ENCODE assay signal across 9 mouse cellular contexts in the genomic region with DNA sequence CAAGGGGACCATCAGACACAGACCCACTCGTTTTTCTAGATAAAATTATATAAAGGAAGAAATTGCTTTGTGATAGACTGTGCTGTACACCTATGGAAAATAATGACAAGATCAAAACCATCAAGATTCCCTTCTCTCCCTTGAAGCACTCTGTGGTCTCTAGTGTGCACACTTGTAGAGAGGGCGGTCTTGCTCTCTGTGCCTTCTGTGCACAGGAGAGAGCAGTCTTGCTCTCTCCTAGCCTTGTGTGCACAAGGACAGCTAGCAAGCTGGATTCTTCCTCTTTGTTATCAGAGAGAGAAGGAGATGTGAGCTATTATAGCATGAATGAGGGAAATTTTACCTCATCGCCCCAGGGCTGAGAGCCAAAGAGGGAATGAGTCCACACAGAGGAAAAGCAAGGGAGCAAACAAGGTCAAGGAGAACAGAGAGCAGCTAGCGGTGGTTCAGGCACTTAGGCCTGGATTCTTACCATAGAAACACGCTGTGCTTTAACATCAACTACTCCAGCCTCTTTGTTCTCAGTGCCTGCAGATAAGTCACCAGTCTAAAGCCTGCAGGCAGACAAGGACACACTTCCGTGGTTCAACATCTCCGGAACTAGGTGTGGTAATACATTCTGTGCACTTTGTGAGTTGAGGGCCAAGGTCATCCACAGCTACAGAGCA.
DNase-seq lines count a peak whose midpoint lies in the region; ATAC-seq and TF ChIP-seq lines count a peak whose summit lies in the region.
"Had no signal": no experiment of that assay in that cellular context is flagged by ENCODE, and none has a peak within 500 bp of the region (broad histone marks: within the 10 kb centered on the region; RNA-seq: fewer than 3 reads in every experiment).

No protein-coding gene starts in this region.

- H3K36me3 ChIP-seq in lung, postnatal 0 days (ENCODE audit: insufficient read depth, low read length) = no peaks in the 10 kb centered on the region
- H3K36me3 ChIP-seq in midbrain, embryonic 16.5 days (ENCODE audit: control insufficient read depth, insufficient read depth, low read length) = no peaks in the 10 kb centered on the region
- H3K36me3 ChIP-seq: intestine, embryonic 15.5 days had no signal

- H3K27me3 ChIP-seq in lung, postnatal 0 days (replicated peaks; ENCODE audit: insufficient read depth, low read length) = no peaks in the 10 kb centered on the region
- H3K27me3 ChIP-seq in midbrain, embryonic 16.5 days (ENCODE audit: control insufficient read depth, insufficient read depth, low read depth, low read length) = no peaks in the 10 kb centered on the region
- H3K27me3 ChIP-seq: intestine, embryonic 15.5 days had no signal

- 59% methylated on average over 7 of the region's 7 CpGs for WGBS in lung, postnatal 0 days
- WGBS in lung, adult 2 months = 61% methylated on average over 7 of the region's 7 CpGs
- WGBS in midbrain, embryonic 16.5 days = 64% methylated on average over 7 of the region's 7 CpGs

- no peak for TF ChIP-seq POLR2A in lung, adult 2 months (IDR thresholded peaks at IDR 0.05; ENCODE audit: borderline replicate concordance, extremely low read depth, low read depth, low read length)

- TF ChIP-seq CTCF in lung, postnatal 0 days (IDR thresholded peaks at IDR 0.05) = no peak
- TF ChIP-seq CTCF in lung, adult 2 months (IDR thresholded peaks at IDR 0.05; ENCODE audit: insufficient read depth, low read length) = no peak

- H3K4me1 ChIP-seq in lung, postnatal 0 days (ENCODE audit: insufficient read depth, low read depth, low read length) = no peaks in the 10 kb centered on the region
- H3K4me1 ChIP-seq in lung, adult 2 months (ENCODE audit: control insufficient read depth, insufficient read depth, low read length) = no peaks in the 10 kb centered on the region
- no peaks in the 10 kb centered on the region for H3K4me1 ChIP-seq in midbrain, embryonic 16.5 days (ENCODE audit: control insufficient read depth, insufficient read depth, low read length)
- H3K4me1 ChIP-seq: intestine, embryonic 15.5 days had no signal

- no peak overlapping the region for H3K9ac ChIP-seq in lung, postnatal 0 days (replicated peaks; ENCODE audit: low read depth)
- 0 out of 2 replicates have a peak overlapping the region, but pooled peaks have one; percentile 14 for H3K9ac ChIP-seq in midbrain, embryonic 16.5 days (ENCODE audit: low read depth, low read length)
- H3K9ac ChIP-seq: intestine, embryonic 15.5 days had no signal

- TF ChIP-seq EP300 in lung, postnatal 0 days (IDR thresholded peaks at IDR 0.05) = no peak

- ATAC-seq in lung, postnatal 0 days = peak; percentile 16; the same call in 1 of the 2 replicates
- peak; percentile 36; the same call in 1 of the 2 replicates for ATAC-seq in midbrain, embryonic 16.5 days
- ATAC-seq: intestine, embryonic 15.5 days had no signal

- H3K4me3 ChIP-seq in lung, postnatal 0 days (ENCODE audit: low read depth, low read length) = no peak overlapping the region
- no peak overlapping the region for H3K4me3 ChIP-seq in lung, adult 2 months (replicated peaks; ENCODE audit: extremely low read depth, low read depth, low read length)
- H3K4me3 ChIP-seq in midbrain, embryonic 16.5 days (ENCODE audit: low read depth, low read length) = no peak overlapping the region
- H3K4me3 ChIP-seq: intestine, embryonic 15.5 days had no signal

- no peak overlapping the region for H3K4me2 ChIP-seq in lung, postnatal 0 days (replicated peaks; ENCODE audit: low read depth, low read length)
- no peak overlapping the region for H3K4me2 ChIP-seq in midbrain, embryonic 16.5 days (ENCODE audit: low read length)
- H3K4me2 ChIP-seq: intestine, embryonic 15.5 days had no signal

- H3K27ac ChIP-seq in lung, postnatal 0 days (ENCODE audit: low read length) = no peak overlapping the region
- H3K27ac ChIP-seq in midbrain, embryonic 16.5 days (ENCODE audit: low read length) = peak overlapping the region; percentile 60; the same call in 1 of the 2 replicates
- H3K27ac ChIP-seq: intestine, embryonic 15.5 days had no signal

- H3K9me3 ChIP-seq in lung, postnatal 0 days (ENCODE audit: low read length) = no peaks in the 10 kb centered on the region
- no peaks in the 10 kb centered on the region for H3K9me3 ChIP-seq in midbrain, embryonic 16.5 days (replicated peaks; ENCODE audit: control insufficient read depth, low read length, poor library complexity, severe bottlenecking)
- H3K9me3 ChIP-seq: intestine, embryonic 15.5 days had no signal

- no peak for DNase-seq in lung, postnatal 0 days (ENCODE audit: low spot score)
- DNase-seq in lung, adult 2 months = no peak
- DNase-seq in adrenal gland, adult 8-10 months = peak; percentile 79
- DNase-seq in heart, adult 9 months (ENCODE audit: low spot score in 2 of 2) = peak; percentile 2 to 12
- no peak for DNase-seq in right cerebral cortex, postnatal 25 days
- DNase-seq in right cerebral cortex, postnatal 14 days = no peak
- DNase-seq: lung, adult 18-20 months had no signal

Comparison
In these comparisons a context has a peak if more than half of its experiments do, and no peak if none do; other contexts are left out.
1. DNase-seq: peak in adrenal gland, adult 8-10 months (single experiment) and heart, adult 9 months (2 of 2); none in lung, postnatal 0 days (single experiment), lung, adult 2 months (single experiment), right cerebral cortex, postnatal 25 days (single experiment) and right cerebral cortex, postnatal 14 days (single experiment).